17 mouse cellular contexts compared by ENCODE assay signal in genomic region chr17:71942052-71942451, GRCm38 (mm10).
DNase-seq lines count a peak whose midpoint lies in the region; ATAC-seq and TF ChIP-seq lines count a peak whose summit lies in the region.
"Had no signal": no experiment of that assay in that cellular context is flagged by ENCODE, and none has a peak within 500 bp of the region (broad histone marks: within the 10 kb centered on the region; RNA-seq: fewer than 3 reads in every experiment).

No protein-coding gene starts in this region.

- no peak overlapping the region for H3K9ac ChIP-seq in heart, embryonic 16.5 days (ENCODE audit: low read length)
- no peak overlapping the region for H3K9ac ChIP-seq in heart, embryonic 11.5 days (ENCODE audit: low read depth, low read length)
- no peak overlapping the region for H3K9ac ChIP-seq in liver, adult 2 months (ENCODE audit: low read depth, low read length)
- no peak overlapping the region for H3K9ac ChIP-seq in liver, embryonic 12.5 days
- H3K9ac ChIP-seq in midbrain, postnatal 0 days (replicated peaks; ENCODE audit: low read length, poor library complexity, severe bottlenecking): no peak overlapping the region
- H3K9ac ChIP-seq: embryonic facial prominence, embryonic 15.5 days; limb, embryonic 12.5 days; liver, embryonic 15.5 days had no signal

- H3K27ac ChIP-seq in heart, embryonic 16.5 days (ENCODE audit: low read length): no peak overlapping the region
- H3K27ac ChIP-seq in heart, embryonic 11.5 days (ENCODE audit: low read depth, low read length): no peak overlapping the region
- no peak overlapping the region for H3K27ac ChIP-seq in liver, adult 2 months (replicated peaks; ENCODE audit: insufficient read depth, low read depth, low read length)
- H3K27ac ChIP-seq in liver, embryonic 12.5 days: no peak overlapping the region
- no peak overlapping the region for H3K27ac ChIP-seq in midbrain, postnatal 0 days (ENCODE audit: low read depth, low read length)
- H3K27ac ChIP-seq: embryonic facial prominence, embryonic 15.5 days; limb, embryonic 12.5 days; liver, embryonic 15.5 days; macrophage had no signal

- peak; percentile 63; the same call in 1 of the 2 replicates for ATAC-seq in heart, embryonic 16.5 days (replicated peaks; ENCODE audit: extremely low read depth, insufficient read depth, low FRiP score)
- ATAC-seq in heart, embryonic 11.5 days (replicated peaks; ENCODE audit: insufficient number of reproducible peaks, low FRiP score, low TSS enrichment): no peak
- no peak for ATAC-seq in liver, embryonic 12.5 days
- ATAC-seq in midbrain, postnatal 0 days (ENCODE audit: low FRiP score): no peak
- ATAC-seq: hindbrain, embryonic 16.5 days; intestine, postnatal 0 days had no signal

- H3K27me3 ChIP-seq in heart, embryonic 16.5 days (ENCODE audit: control insufficient read depth, insufficient read depth, low read length): no peaks in the 10 kb centered on the region
- H3K27me3 ChIP-seq in heart, embryonic 11.5 days (ENCODE audit: control insufficient read depth, insufficient read depth, low read length): no peaks in the 10 kb centered on the region
- no peaks in the 10 kb centered on the region for H3K27me3 ChIP-seq in liver, adult 2 months (ENCODE audit: control insufficient read depth, insufficient read depth, low read length)
- H3K27me3 ChIP-seq in liver, embryonic 12.5 days (replicated peaks): no peaks in the 10 kb centered on the region
- H3K27me3 ChIP-seq in midbrain, postnatal 0 days (ENCODE audit: insufficient read depth, low read length): no peaks in the 10 kb centered on the region
- H3K27me3 ChIP-seq: embryonic facial prominence, embryonic 15.5 days; limb, embryonic 12.5 days; liver, embryonic 15.5 days had no signal

- H3K4me3 ChIP-seq in heart, embryonic 16.5 days (ENCODE audit: low read length): no peak overlapping the region
- H3K4me3 ChIP-seq in heart, embryonic 11.5 days (ENCODE audit: low read depth, low read length): no peak overlapping the region
- no peak overlapping the region for H3K4me3 ChIP-seq in liver, adult 2 months (ENCODE audit: insufficient read depth, low read depth, low read length)
- no peak overlapping the region for H3K4me3 ChIP-seq in liver, embryonic 12.5 days
- no peak overlapping the region for H3K4me3 ChIP-seq in midbrain, postnatal 0 days (ENCODE audit: low read depth, low read length)
- H3K4me3 ChIP-seq: embryonic facial prominence, embryonic 15.5 days; forebrain, embryonic 10.5 days; limb, embryonic 12.5 days; liver, embryonic 15.5 days had no signal

- no peak for TF ChIP-seq POLR2A in liver, adult 2 months (IDR thresholded peaks at IDR 0.05; ENCODE audit: extremely low read depth, insufficient read depth, low read length)
- TF ChIP-seq POLR2A in brain, embryonic 14.5 days (IDR thresholded peaks at IDR 0.05; ENCODE audit: borderline replicate concordance, extremely low read depth, insufficient read depth, insufficient read length, poor library complexity, severe bottlenecking): no peak

- DNase-seq in liver, adult 2 months (ENCODE audit: extremely low read depth, low read depth, low spot score): peak; percentile 4
- DNase-seq in brain, embryonic 14.5 days (ENCODE audit: low read depth): peak; percentile 50
- DNase-seq in kidney, postnatal 36 days: peak; percentile 54 to 55
- DNase-seq in midbrain, postnatal 0 days (ENCODE audit: low spot score): no peak
- DNase-seq: cerebellum, adult 9-11 months; thymus, postnatal 4 days had no signal

- H3K4me1 ChIP-seq in heart, embryonic 16.5 days (ENCODE audit: control insufficient read depth, insufficient read depth, low read length): no peaks in the 10 kb centered on the region
- no peaks in the 10 kb centered on the region for H3K4me1 ChIP-seq in heart, embryonic 11.5 days (ENCODE audit: control insufficient read depth, insufficient read depth, low read length)
- H3K4me1 ChIP-seq in liver, adult 2 months (ENCODE audit: control insufficient read depth, insufficient read depth, low read length): no peaks in the 10 kb centered on the region
- H3K4me1 ChIP-seq in liver, embryonic 12.5 days: no peaks in the 10 kb centered on the region
- H3K4me1 ChIP-seq in midbrain, postnatal 0 days (ENCODE audit: insufficient read depth, low read length): no peaks in the 10 kb centered on the region
- H3K4me1 ChIP-seq: limb, embryonic 12.5 days; liver, embryonic 15.5 days had no signal

- TF ChIP-seq CTCF in liver, adult 2 months (IDR thresholded peaks at IDR 0.05; ENCODE audit: low read depth, low read length): no peak
- TF ChIP-seq CTCF in brain, embryonic 14.5 days (IDR thresholded peaks at IDR 0.05; ENCODE audit: borderline replicate concordance, extremely low read depth, insufficient read depth, insufficient read length): no peak
- no peak for TF ChIP-seq CTCF in midbrain, postnatal 0 days (IDR thresholded peaks at IDR 0.05)

- H3K79me2 ChIP-seq in liver, adult 2 months (ENCODE audit: control insufficient read depth, insufficient read depth, low read length): no peaks in the 10 kb centered on the region

- no peaks in the 10 kb centered on the region for H3K9me3 ChIP-seq in heart, embryonic 16.5 days (replicated peaks; ENCODE audit: control insufficient read depth, low read length)
- H3K9me3 ChIP-seq in heart, embryonic 11.5 days (replicated peaks; ENCODE audit: control insufficient read depth, low read length): no peaks in the 10 kb centered on the region
- H3K9me3 ChIP-seq in liver, embryonic 12.5 days (replicated peaks): no peaks in the 10 kb centered on the region
- H3K9me3 ChIP-seq in midbrain, postnatal 0 days (ENCODE audit: low read length): no peaks in the 10 kb centered on the region
- H3K9me3 ChIP-seq: embryonic facial prominence, embryonic 15.5 days; forebrain, embryonic 10.5 days; limb, embryonic 12.5 days; liver, embryonic 15.5 days had no signal

- no peak overlapping the region for H3K4me2 ChIP-seq in heart, embryonic 16.5 days (ENCODE audit: low read depth, low read length)
- no peak overlapping the region for H3K4me2 ChIP-seq in heart, embryonic 11.5 days
- no peak overlapping the region for H3K4me2 ChIP-seq in liver, embryonic 12.5 days
- no peak overlapping the region for H3K4me2 ChIP-seq in midbrain, postnatal 0 days (ENCODE audit: low read depth, low read length, poor library complexity, severe bottlenecking)
- H3K4me2 ChIP-seq: embryonic facial prominence, embryonic 15.5 days; limb, embryonic 12.5 days; liver, embryonic 15.5 days; midbrain, embryonic 11.5 days had no signal

- H3K36me3 ChIP-seq in heart, embryonic 16.5 days (ENCODE audit: control insufficient read depth, insufficient read depth): no peaks in the 10 kb centered on the region
- no peaks in the 10 kb centered on the region for H3K36me3 ChIP-seq in heart, embryonic 11.5 days (ENCODE audit: control insufficient read depth, insufficient read depth, low read length)
- no peaks in the 10 kb centered on the region for H3K36me3 ChIP-seq in liver, adult 2 months (ENCODE audit: control insufficient read depth, insufficient read depth, low read length)
- no peaks in the 10 kb centered on the region for H3K36me3 ChIP-seq in liver, embryonic 12.5 days
- H3K36me3 ChIP-seq in midbrain, postnatal 0 days (ENCODE audit: insufficient read depth, low read length): no peaks in the 10 kb centered on the region
- H3K36me3 ChIP-seq: embryonic facial prominence, embryonic 15.5 days; forebrain, embryonic 10.5 days; limb, embryonic 12.5 days; liver, embryonic 15.5 days had no signal
